Comparison of ENCODE assay signal across 22 mouse cellular contexts in the genomic region with DNA sequence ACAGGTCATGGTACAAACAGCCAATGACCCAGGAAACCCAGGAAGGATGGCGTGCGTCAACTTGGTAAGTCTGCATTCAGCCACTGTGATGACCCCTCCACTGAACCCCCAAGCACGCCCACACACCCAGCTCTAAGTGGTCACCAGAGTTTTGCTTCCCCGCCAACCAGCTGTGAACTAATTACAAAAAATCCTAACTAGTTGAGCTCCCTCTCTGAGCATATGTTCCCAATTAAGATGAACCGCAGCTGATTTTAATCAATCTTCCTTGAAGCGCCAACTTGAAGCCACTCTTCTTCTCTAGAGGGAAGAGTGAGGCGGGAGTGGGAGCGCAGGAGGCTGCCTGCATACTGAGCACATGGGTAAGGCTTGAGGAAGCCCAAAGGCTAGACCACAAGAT.
DNase-seq lines count a peak whose midpoint lies in the region; ATAC-seq and TF ChIP-seq lines count a peak whose summit lies in the region.
"Had no signal": no experiment of that assay in that cellular context is flagged by ENCODE, and none has a peak within 500 bp of the region (broad histone marks: within the 10 kb centered on the region; RNA-seq: fewer than 3 reads in every experiment).

No protein-coding gene starts in this region.

- H3K27ac ChIP-seq in forebrain, postnatal 0 days (ENCODE audit: low read depth, low read length) = 0 out of 2 replicates have a peak overlapping the region, but pooled peaks have one; percentile 40
- no peak overlapping the region; the same call in 1 of the 2 replicates for H3K27ac ChIP-seq in forebrain, embryonic 13.5 days
- peak overlapping the region; percentile 58; the same call in 1 of the 2 replicates for H3K27ac ChIP-seq in embryonic facial prominence, embryonic 12.5 days
- no peak overlapping the region for H3K27ac ChIP-seq in limb, embryonic 11.5 days (replicated peaks; ENCODE audit: low read depth, low read length)
- H3K27ac ChIP-seq: heart, embryonic 13.5 days; hindbrain, embryonic 15.5 days; liver, embryonic 14.5 days; lung, embryonic 15.5 days; macrophage; midbrain, embryonic 10.5 days; neural tube, embryonic 13.5 days had no signal

- H3K36me3 ChIP-seq in forebrain, postnatal 0 days (ENCODE audit: insufficient read depth) = 0 out of 2 replicates have a peak, but pooled peaks cover 3% of the 10 kb centered on the region
- no peaks in the 10 kb centered on the region; the same call in 1 of the 2 replicates for H3K36me3 ChIP-seq in forebrain, embryonic 13.5 days (ENCODE audit: poor library complexity, severe bottlenecking)
- H3K36me3 ChIP-seq in embryonic facial prominence, embryonic 12.5 days = peaks cover 2% of the 10 kb centered on the region; the same call in 1 of the 2 replicates
- no peaks in the 10 kb centered on the region for H3K36me3 ChIP-seq in limb, embryonic 11.5 days (ENCODE audit: control insufficient read depth, insufficient read depth, low read length)
- H3K36me3 ChIP-seq: hindbrain, embryonic 15.5 days; neural tube, embryonic 13.5 days had no signal

- TF ChIP-seq POLR2A in brain, embryonic 14.5 days (IDR thresholded peaks at IDR 0.05; ENCODE audit: borderline replicate concordance, extremely low read depth, insufficient read depth, insufficient read length, poor library complexity, severe bottlenecking) = no peak

- H3K4me1 ChIP-seq in forebrain, postnatal 0 days (ENCODE audit: insufficient read depth) = no peaks in the 10 kb centered on the region
- peaks cover 42% of the 10 kb centered on the region for H3K4me1 ChIP-seq in forebrain, embryonic 13.5 days
- peaks cover 27% of the 10 kb centered on the region for H3K4me1 ChIP-seq in embryonic facial prominence, embryonic 12.5 days
- H3K4me1 ChIP-seq in limb, embryonic 11.5 days (ENCODE audit: control insufficient read depth, insufficient read depth, low read length) = peaks cover 19% of the 10 kb centered on the region
- H3K4me1 ChIP-seq: heart, embryonic 13.5 days; lung, embryonic 15.5 days; midbrain, embryonic 10.5 days had no signal

- H3K4me2 ChIP-seq in forebrain, postnatal 0 days (ENCODE audit: low read depth) = no peak overlapping the region
- no peak overlapping the region for H3K4me2 ChIP-seq in forebrain, embryonic 13.5 days
- H3K4me2 ChIP-seq in embryonic facial prominence, embryonic 12.5 days (replicated peaks) = no peak overlapping the region
- H3K4me2 ChIP-seq in limb, embryonic 11.5 days (ENCODE audit: low read depth, severe bottlenecking) = no peak overlapping the region
- H3K4me2 ChIP-seq: heart, embryonic 13.5 days; hindbrain, embryonic 15.5 days; lung, embryonic 15.5 days; neural tube, embryonic 13.5 days had no signal

- no peak for TF ChIP-seq CTCF in forebrain, postnatal 0 days (IDR thresholded peaks at IDR 0.05; ENCODE audit: low read depth)
- TF ChIP-seq CTCF in brain, embryonic 14.5 days (IDR thresholded peaks at IDR 0.05; ENCODE audit: borderline replicate concordance, extremely low read depth, insufficient read depth, insufficient read length) = no peak

- WGBS in forebrain, postnatal 0 days = 74% methylated on average over 8 of the region's 8 CpGs
- 83% methylated on average over 8 of the region's 8 CpGs for WGBS in forebrain, embryonic 13.5 days
- WGBS in embryonic facial prominence, embryonic 12.5 days = 23% methylated on average over 8 of the region's 8 CpGs
- WGBS in limb, embryonic 11.5 days = 13% methylated on average over 8 of the region's 8 CpGs

- H3K27me3 ChIP-seq in forebrain, postnatal 0 days (ENCODE audit: insufficient read depth, low read length) = no peaks in the 10 kb centered on the region
- H3K27me3 ChIP-seq in forebrain, embryonic 13.5 days = no peaks in the 10 kb centered on the region
- H3K27me3 ChIP-seq in embryonic facial prominence, embryonic 12.5 days = no peaks in the 10 kb centered on the region
- no peaks in the 10 kb centered on the region for H3K27me3 ChIP-seq in limb, embryonic 11.5 days (ENCODE audit: control insufficient read depth, insufficient read depth, low read length)
- H3K27me3 ChIP-seq: CH12.LX; heart, embryonic 13.5 days; hindbrain, embryonic 15.5 days; lung, embryonic 15.5 days; neural tube, embryonic 13.5 days had no signal

- peak; percentile 40; the same call in 1 of the 2 replicates for ATAC-seq in forebrain, postnatal 0 days
- ATAC-seq in forebrain, embryonic 13.5 days = no peak
- 0 out of 2 replicates have a peak, but pooled peaks have one; percentile 48 for ATAC-seq in embryonic facial prominence, embryonic 12.5 days (ENCODE audit: insufficient number of reproducible peaks, insufficient read depth, low FRiP score, low TSS enrichment)
- no peak for ATAC-seq in limb, embryonic 11.5 days (ENCODE audit: insufficient number of reproducible peaks, low FRiP score, low TSS enrichment, low read depth)

- H3K9me3 ChIP-seq in forebrain, postnatal 0 days (ENCODE audit: low read length) = no peaks in the 10 kb centered on the region
- no peaks in the 10 kb centered on the region for H3K9me3 ChIP-seq in forebrain, embryonic 13.5 days (replicated peaks)
- no peaks in the 10 kb centered on the region for H3K9me3 ChIP-seq in embryonic facial prominence, embryonic 12.5 days
- no peaks in the 10 kb centered on the region for H3K9me3 ChIP-seq in limb, embryonic 11.5 days (ENCODE audit: control insufficient read depth, low read length)
- H3K9me3 ChIP-seq: heart, embryonic 13.5 days; hindbrain, embryonic 15.5 days; lung, embryonic 15.5 days; midbrain, embryonic 10.5 days; neural tube, embryonic 13.5 days had no signal

- no peak overlapping the region for H3K4me3 ChIP-seq in forebrain, postnatal 0 days (ENCODE audit: low read depth, low read length)
- H3K4me3 ChIP-seq in forebrain, embryonic 13.5 days = no peak overlapping the region
- H3K4me3 ChIP-seq in embryonic facial prominence, embryonic 12.5 days = no peak overlapping the region
- H3K4me3 ChIP-seq in limb, embryonic 11.5 days (ENCODE audit: low read depth, low read length) = no peak overlapping the region
- H3K4me3 ChIP-seq: erythroblast, embryonic 14.5 days; heart, embryonic 13.5 days; hindbrain, embryonic 15.5 days; lung, embryonic 15.5 days; midbrain, embryonic 10.5 days; neural tube, embryonic 13.5 days had no signal

- no peak overlapping the region for H3K9ac ChIP-seq in forebrain, postnatal 0 days
- H3K9ac ChIP-seq in forebrain, embryonic 13.5 days = no peak overlapping the region
- H3K9ac ChIP-seq in embryonic facial prominence, embryonic 12.5 days = no peak overlapping the region
- no peak overlapping the region for H3K9ac ChIP-seq in limb, embryonic 11.5 days (ENCODE audit: low read length)
- H3K9ac ChIP-seq: heart, embryonic 13.5 days; hindbrain, embryonic 15.5 days; liver, embryonic 14.5 days; lung, embryonic 15.5 days; neural tube, embryonic 13.5 days had no signal

- no peak for DNase-seq in forebrain, postnatal 0 days
- peak; percentile 56 for DNase-seq in brain, embryonic 14.5 days (ENCODE audit: low read depth)
- DNase-seq in limb, embryonic 11.5 days (ENCODE audit: low spot score) = peak; percentile 52
- DNase-seq in urinary bladder, postnatal 25 days (ENCODE audit: low spot score) = no peak
- no peak for DNase-seq in thymus, postnatal 0 days (ENCODE audit: low spot score)
- DNase-seq in lung, postnatal 36 days = no peak
- DNase-seq: cerebellum, adult 8-10 months; kidney, adult 18-20 months; kidney, postnatal 10 days; left cerebral cortex, postnatal 4 days; thymus, postnatal 36 days had no signal

Comparison
In these comparisons a context has a peak if more than half of its experiments do, and no peak if none do; other contexts are left out.
1. ATAC-seq: peak in forebrain, postnatal 0 days (single experiment) and embryonic facial prominence, embryonic 12.5 days (single experiment); none in forebrain, embryonic 13.5 days (single experiment) and limb, embryonic 11.5 days (single experiment).
2. H3K27ac ChIP-seq: peak in forebrain, postnatal 0 days (single experiment) and embryonic facial prominence, embryonic 12.5 days (single experiment); none in forebrain, embryonic 13.5 days (single experiment) and limb, embryonic 11.5 days (single experiment).
3. DNase-seq: peak in brain, embryonic 14.5 days (single experiment) and limb, embryonic 11.5 days (single experiment); none in forebrain, postnatal 0 days (single experiment), urinary bladder, postnatal 25 days (single experiment), thymus, postnatal 0 days (single experiment) and lung, postnatal 36 days (single experiment).